Mouse (Mus musculus): ENCODE data around the gene Krt19.

The Krt19 gene

GRCm38 (mm10) chr11:100136559-100136958 is 11.9 kb downstream of the Krt19 start:
- DNase-seq (ENCODE audit: low spot score) = no peak

- DNase-seq (ENCODE audit: low spot score) = no peak
Measured at GRCm38 (mm10) chr11:100135731-100136130, 12.7 kb downstream of the Krt19 start, which contains the start of gene Krt15. TSS of gene Krt15 (minus strand) at chr11:100135928.

GRCm38 (mm10) chr11:100124901-100125300 is 23.6 kb downstream of the Krt19 start:
- DNase-seq (ENCODE audit: low spot score) = no peak

- no peak for DNase-seq (ENCODE audit: low spot score)
Measured at GRCm38 (mm10) chr11:100121466-100121865, 27.0 kb downstream of the Krt19 start, which contains the start of gene Krt13. TSS of gene Krt13 (minus strand) at chr11:100121566.

- DNase-seq (ENCODE audit: low spot score) = no peak
Measured at GRCm38 (mm10) chr11:100120331-100120730, 28.1 kb downstream of the Krt19 start.

- no peak for DNase-seq (ENCODE audit: low spot score)
Measured at GRCm38 (mm10) chr11:100113742-100114029, 34.8 kb downstream of the Krt19 start.

- no peak for DNase-seq (ENCODE audit: low spot score)
Measured at GRCm38 (mm10) chr11:100112935-100113741, 35.3 kb downstream of the Krt19 start.

GRCm38 (mm10) chr11:100105576-100106122 is 42.8 kb downstream of the Krt19 start, which contains the start of gene Krt36:
TSS of gene Krt36 (minus strand) at chr11:100105626.
- no peak for DNase-seq (ENCODE audit: low spot score)

- DNase-seq (ENCODE audit: low spot score) = no peak
Measured at GRCm38 (mm10) chr11:100102693-100103429, 45.6 kb downstream of the Krt19 start.

- no peak for DNase-seq (ENCODE audit: low spot score)
Measured at GRCm38 (mm10) chr11:100100391-100100790, 48.1 kb downstream of the Krt19 start.

GRCm38 (mm10) chr11:100097819-100098218 is 50.6 kb downstream of the Krt19 start:
- DNase-seq (ENCODE audit: low spot score) = no peak

GRCm38 (mm10) chr11:100096141-100096540 is 52.3 kb downstream of the Krt19 start, which contains the start of gene Krt35:
TSS of gene Krt35 (minus strand) at chr11:100096241.
- no peak for DNase-seq (ENCODE audit: low spot score)

Data from c-Kit-positive CD71-positive TER-119-positive erythroid progenitor cells, embryonic 14.5 days (primary cell).